Mouse (Mus musculus) CH12.LX (cell line): ENCODE results near the gene Hist1h3i.
A peak's percentile ranks its signal among the peaks of the same experiment; 100 is the strongest.

Experiments
- CTCF ChIP-seq, 2 experiments: IDR thresholded peaks in 1 of 2; conservative IDR thresholded peaks in 1 of 2; 2 replicates each; pipeline ENCODE4 v1.5.1; 2011 to 2012; ENCODE audit warnings: low read depth in 2 of 2, low read length in 2 of 2, improper control_type of control experiment in 1 of 2, inconsistent platforms in 1 of 2, mild to moderate bottlenecking in 1 of 2, moderate library complexity in 1 of 2
- USF2 ChIP-seq: conservative IDR thresholded peaks from 2 replicates; pipeline ENCODE4 v1.6.1; 2011; ENCODE audit warnings: low read depth, low read length, improper control_type of control experiment

- TF ChIP-seq CTCF (conservative IDR thresholded peaks at IDR 0.05 in 1 of 2, IDR thresholded peaks at IDR 0.05 in 1 of 2; ENCODE audit: low read depth in 2 of 2, low read length in 2 of 2): peak in 1 of 2 experiments; percentile 44; a peak in 2 of 4 replicates
- no peak for TF ChIP-seq USF2
Measured at GRCm38 (mm10) chr13:21733466-21733865, 49.7 kb downstream of the Hist1h3i start.
